Comparison of ENCODE assay signal across 16 mouse cellular contexts in genomic region chr3:111166698-111167097, GRCm38 (mm10).
"Had no signal": no experiment of that assay in that cellular context is flagged by ENCODE, and none has a peak within 500 bp of the region (broad histone marks: within the 10 kb centered on the region; RNA-seq: fewer than 3 reads in every experiment).

No protein-coding gene starts in this region.

- H3K4me3 ChIP-seq: layer of hippocampus, adult 2 months; liver, embryonic 13.5 days; midbrain, embryonic 12.5 days; midbrain, embryonic 15.5 days; neural tube, embryonic 12.5 days; neural tube, embryonic 15.5 days had no signal

- ATAC-seq: intestine, postnatal 0 days; midbrain, embryonic 15.5 days had no signal

- H3K36me3 ChIP-seq: liver, embryonic 13.5 days; midbrain, embryonic 12.5 days; midbrain, embryonic 15.5 days; neural tube, embryonic 12.5 days; neural tube, embryonic 15.5 days had no signal

- H3K27me3 ChIP-seq: liver, embryonic 13.5 days; midbrain, embryonic 12.5 days; midbrain, embryonic 15.5 days; neural tube, embryonic 12.5 days; neural tube, embryonic 15.5 days had no signal

- DNase-seq: kidney, adult 2 months; kidney, postnatal 25 days; layer of hippocampus, adult 9-11 months; liver, embryonic 13.5 days; lung, adult 2 months; retina, postnatal 1 day; thymus, postnatal 25 days had no signal

- H3K4me1 ChIP-seq: liver, embryonic 13.5 days; midbrain, embryonic 12.5 days; midbrain, embryonic 15.5 days; neural tube, embryonic 12.5 days; neural tube, embryonic 15.5 days had no signal

- H3K4me2 ChIP-seq: liver, embryonic 13.5 days; midbrain, embryonic 12.5 days; midbrain, embryonic 15.5 days; neural tube, embryonic 12.5 days; neural tube, embryonic 15.5 days had no signal

- H3K9ac ChIP-seq: liver, embryonic 13.5 days; midbrain, embryonic 12.5 days; midbrain, embryonic 15.5 days; neural tube, embryonic 12.5 days; neural tube, embryonic 15.5 days had no signal

- H3K27ac ChIP-seq: kidney, postnatal 0 days; layer of hippocampus, adult 2 months; liver, embryonic 13.5 days; macrophage; midbrain, embryonic 12.5 days; midbrain, embryonic 15.5 days; neural tube, embryonic 12.5 days; neural tube, embryonic 15.5 days; stomach, postnatal 0 days had no signal

- H3K9me3 ChIP-seq: liver, embryonic 13.5 days; midbrain, embryonic 12.5 days; midbrain, embryonic 15.5 days; neural tube, embryonic 12.5 days; neural tube, embryonic 15.5 days had no signal
